Mouse (Mus musculus): ENCODE measurements at regions not wholly inside any gene's neighbourhood (a gene's known extent, or its start where the extent isn't known, plus 50 kb on each side); places are given as distances from the start of the nearest gene placed in this dataset.

DNA sequence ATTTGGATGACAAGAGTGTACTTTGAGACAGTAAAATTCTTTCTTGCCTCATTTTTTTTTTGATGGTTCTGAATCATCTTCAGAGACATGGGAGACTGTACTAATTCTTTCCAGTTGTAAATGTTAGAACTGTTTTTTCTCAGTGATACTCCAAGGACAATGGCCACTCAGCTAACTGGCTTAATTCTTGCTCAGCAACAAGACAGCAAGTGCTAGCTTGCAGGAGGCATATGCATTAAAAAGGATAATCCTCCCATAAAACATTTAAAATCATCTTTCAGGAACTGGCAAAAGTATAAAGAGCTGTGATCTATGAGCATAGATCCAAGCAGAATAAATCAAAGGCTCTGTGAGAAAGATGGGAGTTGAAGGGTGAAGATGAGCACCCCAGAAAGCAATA, 587.9 kb upstream of the Nrsn1 start:
- no peak for TF ChIP-seq GATA1 (IDR thresholded peaks at IDR 0.05; ENCODE audit: borderline replicate concordance, low read length)
- no peak for TF ChIP-seq POLR2AphosphoS5 (IDR thresholded peaks at IDR 0.05; ENCODE audit: insufficient replicate concordance, low read depth, low read length)

All from G1E (cell line).